Mouse (Mus musculus) MEL (cell line): ENCODE measurements around the gene Ankfn1.

Experiments
- CTCF ChIP-seq, 3 experiments: IDR thresholded peaks in 2 of 3; conservative IDR thresholded peaks in 1 of 3; 2 replicates each; pipeline ENCODE4 v1.5.1; 2011 to 2012; ENCODE audit warnings: low read length in 3 of 3, low read depth in 2 of 3, mild to moderate bottlenecking in 2 of 3, improper control_type of control experiment in 1 of 3, inconsistent platforms in 1 of 3, mixed read lengths in 1 of 3, moderate library complexity in 1 of 3; ENCODE audit not compliant: control insufficient read depth in 1 of 3, insufficient read depth in 1 of 3, poor library complexity in 1 of 3, severe bottlenecking in 1 of 3
- EP300 ChIP-seq, 2 experiments: IDR thresholded peaks; 2 replicates each; pipeline ENCODE4 v1.6.1; 2011; ENCODE audit warnings: improper control_type of control experiment in 2 of 2, low read length in 2 of 2, low read depth in 1 of 2, mild to moderate bottlenecking in 1 of 2
- GATA1 ChIP-seq: IDR thresholded peaks from 2 replicates; pipeline ENCODE4 v1.6.1; 2011; ENCODE audit warnings: low read depth, low read length, improper control_type of control experiment
- HCFC1 ChIP-seq: IDR thresholded peaks from 2 replicates; pipeline ENCODE4 v1.6.1; 2012; ENCODE audit warnings: low read depth, mild to moderate bottlenecking, inconsistent platforms, low read length, improper control_type of control experiment, moderate library complexity
- MAX ChIP-seq: IDR thresholded peaks from 2 replicates; pipeline ENCODE4 v1.6.1; 2011; ENCODE audit warnings: low read length, improper control_type of control experiment
- UBTF ChIP-seq: IDR thresholded peaks from 2 replicates; pipeline ENCODE4 v1.6.1; 2012; ENCODE audit warnings: low read depth, mild to moderate bottlenecking, inconsistent platforms, low read length, improper control_type of control experiment, moderate library complexity, borderline replicate concordance; ENCODE audit not compliant: insufficient read depth

- TF ChIP-seq UBTF = no peak
- TF ChIP-seq HCFC1 = no peak
- TF ChIP-seq MAX = no peak
- no peak for TF ChIP-seq GATA1
- no peak for TF ChIP-seq EP300 (IDR thresholded peaks at IDR 0.05; ENCODE audit: low read depth in 1 of 2, low read length in 2 of 2)
- TF ChIP-seq CTCF (IDR thresholded peaks at IDR 0.05 in 2 of 3, conservative IDR thresholded peaks at IDR 0.05 in 1 of 3; ENCODE audit: control insufficient read depth in 1 of 3, insufficient read depth in 1 of 3, low read depth in 2 of 3, low read length in 3 of 3, poor library complexity in 1 of 3, severe bottlenecking in 1 of 3) = no peak
These were observed 61.1 kb downstream of the Ankfn1 start for GRCm38 (mm10) chr11:89716351-89716750.
